Mouse (Mus musculus) bone marrow macrophage, adult 2 months (primary cell): ENCODE data around the gene Ptgdr2.

Experiments used
- CTCF ChIP-seq: IDR thresholded peaks from 2 replicates; pipeline ENCODE4 v1.5.1; 2012; ENCODE audit warnings: low read depth, mild to moderate bottlenecking, low read length, moderate library complexity
- POLR2A ChIP-seq: IDR thresholded peaks from 2 replicates; pipeline ENCODE4 v1.6.1; 2012; ENCODE audit warnings: mild to moderate bottlenecking, low read depth, low read length, borderline replicate concordance

DNA sequence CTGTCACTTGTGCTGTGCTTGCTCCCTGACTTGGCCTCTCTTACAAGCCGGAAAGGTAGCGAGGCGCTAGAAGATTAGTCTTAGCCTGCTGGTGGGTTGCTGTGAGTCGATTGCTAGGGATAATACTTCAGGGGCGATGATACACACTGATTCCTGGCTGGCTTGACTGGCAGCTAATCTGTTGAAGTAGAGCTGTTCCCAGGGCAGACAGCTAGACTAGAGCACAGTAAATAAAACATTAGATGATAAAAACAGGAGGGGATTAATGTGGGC, 31.3 kb upstream of the Ptgdr2 start:
- TF ChIP-seq POLR2A (no peak), CTCF (no peak)
